Mouse (Mus musculus) cerebellum, adult 11-12 months (tissue): ENCODE data around the gene Creld1.

Experiments used
- DNase-seq: peaks from one replicate; pipeline ENCODE4 v3.0.0; 2022

The Creld1 gene

GRCm38 (mm10) chr6:113483100-113483615 lies at the start of gene Creld1:
TSS of gene Creld1 (plus strand) at chr6:113483297.
- DNase-seq = peak; percentile 97

GRCm38 (mm10) chr6:113433661-113434060 lies 49.4 kb upstream of the Creld1 start:
- DNase-seq = no peak

- DNase-seq = no peak
Observed at GRCm38 (mm10) chr6:113434691-113435090, 48.4 kb upstream of the Creld1 start.

- no peak for DNase-seq
Observed at GRCm38 (mm10) chr6:113435664-113436205, 47.4 kb upstream of the Creld1 start, which contains the start of gene Cidec. TSS of gene Cidec (minus strand) at chr6:113435760.

GRCm38 (mm10) chr6:113437135-113437534 lies 46.0 kb upstream of the Creld1 start:
- no peak for DNase-seq

- no peak for DNase-seq
Observed at GRCm38 (mm10) chr6:113438721-113439430, 44.2 kb upstream of the Creld1 start.

GRCm38 (mm10) chr6:113440686-113441085 lies 42.4 kb upstream of the Creld1 start:
- no peak for DNase-seq

- DNase-seq = peak; percentile 71
Observed at GRCm38 (mm10) chr6:113441147-113441680, 41.9 kb upstream of the Creld1 start.

GRCm38 (mm10) chr6:113442087-113442441 lies 41.0 kb upstream of the Creld1 start:
- DNase-seq = no peak

- DNase-seq = peak; percentile 89
Observed at GRCm38 (mm10) chr6:113442442-113443090, 40.5 kb upstream of the Creld1 start, which contains the start of gene Jagn1. TSS of gene Jagn1 (plus strand) at chr6:113442569.

- DNase-seq = no peak
Observed at GRCm38 (mm10) chr6:113443091-113443490, 40.0 kb upstream of the Creld1 start.

- no peak for DNase-seq
Observed at GRCm38 (mm10) chr6:113444207-113444965, 38.7 kb upstream of the Creld1 start.

- DNase-seq = peak; percentile 49
Observed at GRCm38 (mm10) chr6:113447639-113448038, 35.5 kb upstream of the Creld1 start.

GRCm38 (mm10) chr6:113451839-113452238 lies 31.3 kb upstream of the Creld1 start:
- DNase-seq = no peak

GRCm38 (mm10) chr6:113455007-113455406 lies 28.1 kb upstream of the Creld1 start:
- DNase-seq = no peak

GRCm38 (mm10) chr6:113457952-113458534 lies 25.1 kb upstream of the Creld1 start, which contains the start of gene Il17re:
TSS of gene Il17re (plus strand) at chr6:113458484.
- no peak for DNase-seq

GRCm38 (mm10) chr6:113458635-113459034 lies 24.5 kb upstream of the Creld1 start:
- peak; percentile 59 for DNase-seq

- DNase-seq = no peak
Observed at GRCm38 (mm10) chr6:113464040-113464439, 19.1 kb upstream of the Creld1 start.

- no peak for DNase-seq
Observed at GRCm38 (mm10) chr6:113465602-113466001, 17.5 kb upstream of the Creld1 start.

GRCm38 (mm10) chr6:113468512-113468911 lies 14.6 kb upstream of the Creld1 start:
- DNase-seq = no peak

- DNase-seq = peak; percentile 74
Observed at GRCm38 (mm10) chr6:113469021-113469420, 14.1 kb upstream of the Creld1 start.

- DNase-seq = peak; percentile 82
Observed at GRCm38 (mm10) chr6:113469432-113469831, 13.7 kb upstream of the Creld1 start.
